Mouse (Mus musculus) lung, embryonic 15.5 days (tissue): ENCODE measurements around the gene 2510009E07Rik. TPM values are rescaled to one million over a fixed set of nuclear protein-coding genes. Genes with fewer than 3 reads are reported as not detected.

Experiments
- ATAC-seq: fragments of 200-750 bp; cut with Nextera tagmentation; 2 replicates; pipeline ENCODE4 v1.8.0; 2017; ENCODE audit warnings: moderate number of reproducible peaks, borderline replicate concordance; ENCODE audit not compliant: low FRiP score, low TSS enrichment; ENCODE audit errors: extremely low read depth
- H3K27ac ChIP-seq: fragments of 300-500 bp; sonication (generic); 2 replicates; pipeline ENCODE4 v1.5.1; 2015; ENCODE audit warnings: moderate library complexity, mild to moderate bottlenecking, inconsistent platforms
- H3K27me3 ChIP-seq: fragments of 300-500 bp; sonication (generic); 2 replicates; pipeline ENCODE4 v1.6.1; 2015; ENCODE audit warnings: inconsistent platforms
- H3K36me3 ChIP-seq: fragments of 300-500 bp; sonication (generic); 2 replicates; pipeline ENCODE4 v1.6.1; 2015; ENCODE audit warnings: inconsistent platforms
- H3K4me1 ChIP-seq: fragments of 300-500 bp; sonication (generic); 2 replicates; pipeline ENCODE4 v1.6.1; 2015; ENCODE audit warnings: inconsistent platforms
- H3K4me2 ChIP-seq: fragments of 300-500 bp; sonication (generic); 2 replicates; pipeline ENCODE4 v1.6.1; 2015; ENCODE audit warnings: inconsistent platforms, mild to moderate bottlenecking, moderate library complexity
- H3K4me3 ChIP-seq: fragments of 300-500 bp; sonication (generic); 2 replicates; pipeline ENCODE4 v1.5.1; 2015; ENCODE audit warnings: mild to moderate bottlenecking, inconsistent platforms
- H3K9ac ChIP-seq: fragments of 300-500 bp; sonication (generic); 2 replicates; pipeline ENCODE4 v1.6.1; 2015; ENCODE audit warnings: inconsistent platforms
- H3K9me3 ChIP-seq: fragments of 300-500 bp; sonication (generic); 2 replicates; pipeline ENCODE4 v1.6.1; 2016; ENCODE audit warnings: inconsistent platforms
- WGBS: fragments of 180-500 bp; shearing (Covaris S2); methylation state at CpG from one replicate; pipeline ENCODE4 v1.1.7; 2015; 5-methylcytosine and 5-hydroxymethylcytosine counted together
- polyA plus RNA-seq: library from polyadenylated mRNA; unstranded; fragments of >200 nt; fragmentation: Nextera tagmentation; extraction: Ambion mirVana; gene quantifications from 2 replicates; pipeline ENCODE4 v1.2.1, GENCODE M21; 2015

The 2510009E07Rik gene
- polyA plus RNA-seq, 1 experiment from 2014 or later, result 23.6 TPM

DNA sequence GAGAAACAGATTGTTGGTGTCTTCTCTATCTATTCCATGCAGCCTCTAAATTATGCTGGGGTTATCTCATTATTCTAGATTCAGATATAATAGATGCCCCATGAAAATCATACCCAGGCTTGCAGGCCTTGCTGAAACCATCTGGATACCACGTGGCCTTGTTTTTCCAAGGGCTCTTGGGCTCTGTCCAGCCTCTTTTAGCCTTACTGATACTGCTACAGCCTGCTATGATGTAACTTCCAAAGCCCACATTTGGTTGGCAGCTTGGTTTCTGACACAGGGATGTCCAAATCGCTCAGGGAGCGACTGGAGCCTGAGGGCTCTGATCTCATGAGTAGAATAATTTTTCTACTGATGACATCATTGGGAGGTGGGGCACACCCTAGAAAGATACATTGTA is 48.5 kb downstream of the 2510009E07Rik start:
- H3K9me3 ChIP-seq, result no peaks in the 10 kb centered on the region
- H3K4me2 ChIP-seq, result no peak overlapping the region
- peaks cover 34% of the 10 kb centered on the region for H3K4me1 ChIP-seq
- WGBS, result 74% methylated on average over 3 of the region's 3 CpGs
- no peak for ATAC-seq
- H3K27me3 ChIP-seq, result no peaks in the 10 kb centered on the region
- 0 out of 2 replicates have a peak, but pooled peaks cover 2% of the 10 kb centered on the region for H3K36me3 ChIP-seq
- H3K27ac ChIP-seq, result no peak overlapping the region
- H3K4me3 ChIP-seq, result no peak overlapping the region
- H3K9ac ChIP-seq, result no peak overlapping the region

DNA sequence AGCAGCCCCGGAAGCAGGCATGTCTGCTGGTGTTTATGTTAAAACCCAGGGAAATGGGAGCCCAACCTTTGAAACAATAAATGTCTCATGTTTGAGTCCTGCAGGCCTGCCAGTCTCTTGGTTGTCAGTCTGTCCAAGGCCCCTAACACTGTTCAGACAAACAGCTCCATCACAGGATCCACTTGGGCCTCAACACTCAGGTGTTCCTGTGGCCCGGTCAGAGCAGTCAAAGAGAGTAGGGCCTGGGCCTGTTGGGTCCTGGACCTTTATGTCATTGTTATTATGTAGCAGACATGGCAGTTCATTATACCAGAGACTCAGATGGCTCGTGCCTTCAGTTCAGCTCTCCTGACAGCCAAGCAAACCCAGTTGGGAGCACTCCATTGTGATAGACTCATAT is 49.9 kb downstream of the 2510009E07Rik start:
- Histone ChIP-seq H3K27me3 (no peaks in the 10 kb centered on the region), H3K27ac (peak overlapping the region; percentile 81), H3K4me1 (peaks cover 34% of the 10 kb centered on the region), H3K4me2 (no peak overlapping the region), H3K9ac (no peak overlapping the region), H3K4me3 (no peak overlapping the region), H3K36me3 (0 out of 2 replicates have a peak, but pooled peaks cover 2% of the 10 kb centered on the region), H3K9me3 (no peaks in the 10 kb centered on the region)
- no peak for ATAC-seq
- 55% methylated on average over 3 of the region's 3 CpGs for WGBS

DNA sequence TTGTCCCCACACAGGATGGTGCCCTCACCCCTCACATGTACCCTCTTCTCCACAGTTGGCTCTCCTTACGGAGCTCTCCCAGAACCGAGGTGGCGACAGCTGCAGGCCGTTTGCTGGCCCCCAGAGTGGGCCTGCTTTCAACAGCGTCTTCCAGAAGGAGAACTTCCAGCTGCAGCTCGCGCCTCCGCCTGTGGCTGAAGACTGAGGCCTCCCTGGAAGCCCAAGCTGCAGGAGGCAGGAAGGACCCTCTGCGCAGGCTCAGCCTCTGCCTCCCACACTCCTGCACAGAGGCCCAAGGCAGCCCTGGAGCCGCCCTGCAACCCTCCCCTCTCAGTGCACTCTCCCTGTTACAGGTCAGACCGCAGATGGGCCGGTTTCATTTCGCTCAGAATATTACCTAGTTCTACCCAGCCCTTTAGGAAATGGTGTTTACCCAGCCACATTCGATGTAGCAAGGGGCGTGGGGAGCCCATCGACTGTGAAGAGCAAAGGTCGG is 50.4 kb downstream of the 2510009E07Rik start:
- Histone ChIP-seq H3K36me3 (0 out of 2 replicates have a peak, but pooled peaks cover 2% of the 10 kb centered on the region), H3K4me3 (no peak overlapping the region), H3K9ac (no peak overlapping the region), H3K4me1 (peaks cover 34% of the 10 kb centered on the region), H3K27me3 (no peaks in the 10 kb centered on the region), H3K9me3 (no peaks in the 10 kb centered on the region), H3K4me2 (peak overlapping the region; percentile 21; the same call in 1 of the 2 replicates), H3K27ac (peak overlapping the region; percentile 81)
- 33% methylated on average over 17 of the region's 17 CpGs for WGBS
- peak; percentile 76; the same call in 1 of the 2 replicates for ATAC-seq

DNA sequence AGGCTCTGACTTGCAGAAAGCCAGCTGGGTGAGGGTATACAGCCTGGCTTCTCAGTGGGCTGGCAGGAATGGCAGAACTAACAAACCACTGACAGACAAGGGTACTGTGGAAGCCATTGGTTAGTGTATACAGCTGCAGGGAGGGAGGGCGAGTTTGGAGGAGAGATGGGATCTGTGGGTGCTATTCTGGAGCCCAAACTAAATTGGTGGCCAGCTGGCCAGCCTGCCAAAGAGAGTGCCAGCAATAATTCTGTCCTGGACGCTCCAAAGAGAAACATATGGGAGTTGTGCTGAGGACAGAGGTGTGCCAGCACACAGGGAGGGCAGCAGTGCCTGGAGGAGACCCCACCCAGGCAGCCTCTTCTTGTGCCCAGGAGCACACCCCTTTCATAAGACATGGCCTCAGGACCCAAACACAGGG is 50.8 kb downstream of the 2510009E07Rik start:
- H3K4me2 ChIP-seq, result peak overlapping the region; percentile 21; the same call in 1 of the 2 replicates

DNA sequence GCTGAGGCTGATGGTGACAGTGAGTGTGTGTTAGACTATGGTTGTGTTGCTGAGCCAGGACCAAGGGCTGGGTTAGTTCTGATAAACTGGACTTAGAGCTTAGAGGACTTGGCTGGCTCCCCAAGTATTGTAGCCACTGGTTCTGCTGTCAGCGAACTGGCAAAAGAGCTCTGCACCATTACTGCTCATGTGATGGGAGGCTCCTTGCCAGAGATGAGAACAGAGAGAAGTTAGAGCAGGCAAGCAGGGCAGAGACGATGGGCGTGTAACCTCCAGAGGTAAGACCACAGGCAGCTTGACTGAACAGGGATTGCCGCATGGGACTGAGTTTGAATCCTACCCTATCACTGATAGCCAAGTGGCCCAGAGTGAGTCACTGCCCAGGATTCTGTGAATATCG is 51.6 kb downstream of the 2510009E07Rik start:
- no peak overlapping the region for H3K4me2 ChIP-seq
- 89% methylated on average over 5 of the region's 5 CpGs for WGBS
- no peaks in the 10 kb centered on the region for H3K27me3 ChIP-seq
- H3K4me1 ChIP-seq, result peaks cover 35% of the 10 kb centered on the region
- no peak overlapping the region for H3K9ac ChIP-seq
- H3K9me3 ChIP-seq, result no peaks in the 10 kb centered on the region
- H3K36me3 ChIP-seq, result 0 out of 2 replicates have a peak, but pooled peaks cover under 1% of the 10 kb centered on the region
- ATAC-seq, result no peak
- H3K27ac ChIP-seq, result 0 out of 2 replicates have a peak overlapping the region, but pooled peaks have one; percentile 81
- H3K4me3 ChIP-seq, result no peak overlapping the region

More for the DNA sequence above, 50.8 kb downstream of the 2510009E07Rik start:
- H3K4me1 ChIP-seq, result peaks cover 34% of the 10 kb centered on the region
- peak; percentile 9; the same call in 1 of the 2 replicates for ATAC-seq
- no peak overlapping the region for H3K4me3 ChIP-seq
- 74% methylated on average over 2 of the region's 2 CpGs for whole genome bisulfite sequencing
- H3K36me3 ChIP-seq, result 0 out of 2 replicates have a peak, but pooled peaks cover 2% of the 10 kb centered on the region
- no peaks in the 10 kb centered on the region for H3K27me3 ChIP-seq
- H3K9ac ChIP-seq, result no peak overlapping the region
- H3K27ac ChIP-seq, result peak overlapping the region; percentile 81
- H3K9me3 ChIP-seq, result no peaks in the 10 kb centered on the region

DNA sequence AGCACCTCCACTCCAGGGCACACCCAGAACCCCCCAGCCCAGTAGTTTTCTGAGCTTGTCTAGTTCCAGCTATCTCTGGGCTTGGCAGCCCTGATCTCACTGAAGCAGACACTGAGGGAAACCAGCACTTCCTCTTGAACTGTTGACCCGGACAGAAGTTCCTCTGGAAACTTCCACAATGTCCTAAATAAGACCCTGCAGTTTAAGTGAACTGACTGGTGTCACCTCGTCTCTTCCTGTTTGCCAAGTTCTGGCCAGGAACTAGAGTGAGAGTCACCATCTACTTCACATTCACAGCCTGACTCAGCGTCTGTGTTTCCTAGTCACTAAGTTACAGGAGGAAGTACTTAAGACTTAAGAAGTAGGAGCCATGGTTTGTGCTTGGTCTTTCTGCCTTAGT is 52.5 kb downstream of the 2510009E07Rik start:
- Histone ChIP-seq H3K9ac (no peak overlapping the region), H3K27ac (peak overlapping the region; percentile 73), H3K4me1 (peaks cover 43% of the 10 kb centered on the region), H3K27me3 (no peaks in the 10 kb centered on the region), H3K9me3 (no peaks in the 10 kb centered on the region), H3K36me3 (no peaks in the 10 kb centered on the region), H3K4me2 (no peak overlapping the region), H3K4me3 (no peak overlapping the region)
- 57% methylated on average over 3 of the region's 3 CpGs for WGBS
- ATAC-seq, result no peak

DNA sequence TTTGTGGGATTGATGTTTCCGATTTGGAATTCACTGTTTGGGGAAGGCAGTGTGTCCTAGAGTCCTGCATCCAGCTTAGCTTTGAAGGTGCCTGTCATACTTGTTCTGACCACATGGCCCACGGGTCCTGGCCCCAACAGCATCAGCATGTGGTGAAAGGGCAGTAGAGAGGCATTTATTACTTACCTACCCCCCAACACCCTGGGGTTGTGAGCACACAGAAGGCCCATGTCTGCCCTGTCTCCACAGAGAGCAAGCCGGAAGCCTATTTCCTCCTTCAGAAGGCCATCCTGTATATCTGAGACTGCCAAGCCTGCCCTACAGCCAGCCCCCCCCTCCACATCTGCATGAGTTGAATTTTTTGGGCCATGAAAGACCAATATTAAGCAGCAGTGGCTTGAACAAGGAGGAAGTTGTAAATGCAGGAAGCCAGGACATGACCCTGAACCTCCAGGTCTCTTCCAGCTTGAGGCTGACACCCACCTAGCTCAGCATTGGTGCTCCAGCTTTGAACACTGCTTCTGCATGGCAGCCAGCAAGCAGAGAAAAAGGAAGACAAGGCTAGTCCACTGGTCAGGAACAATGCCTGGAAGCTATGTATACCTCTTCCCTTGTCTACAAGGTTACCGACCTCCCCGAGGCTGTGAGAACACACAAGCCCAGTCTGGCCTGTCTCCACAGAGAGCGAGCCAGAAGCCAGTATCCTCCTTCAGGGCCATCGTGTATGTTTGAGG is 53.5 kb downstream of the 2510009E07Rik start:
- H3K4me1 ChIP-seq, result peaks cover 43% of the 10 kb centered on the region
- H3K9ac ChIP-seq, result no peak overlapping the region
- no peak; the same call in 1 of the 2 replicates for ATAC-seq
- H3K4me3 ChIP-seq, result no peak overlapping the region
- H3K4me2 ChIP-seq, result no peak overlapping the region
- H3K27me3 ChIP-seq, result no peaks in the 10 kb centered on the region
- WGBS, result 60% methylated on average over 7 of the region's 7 CpGs
- no peaks in the 10 kb centered on the region for H3K9me3 ChIP-seq
- no peaks in the 10 kb centered on the region for H3K36me3 ChIP-seq
- peak overlapping the region; percentile 73 for H3K27ac ChIP-seq

DNA sequence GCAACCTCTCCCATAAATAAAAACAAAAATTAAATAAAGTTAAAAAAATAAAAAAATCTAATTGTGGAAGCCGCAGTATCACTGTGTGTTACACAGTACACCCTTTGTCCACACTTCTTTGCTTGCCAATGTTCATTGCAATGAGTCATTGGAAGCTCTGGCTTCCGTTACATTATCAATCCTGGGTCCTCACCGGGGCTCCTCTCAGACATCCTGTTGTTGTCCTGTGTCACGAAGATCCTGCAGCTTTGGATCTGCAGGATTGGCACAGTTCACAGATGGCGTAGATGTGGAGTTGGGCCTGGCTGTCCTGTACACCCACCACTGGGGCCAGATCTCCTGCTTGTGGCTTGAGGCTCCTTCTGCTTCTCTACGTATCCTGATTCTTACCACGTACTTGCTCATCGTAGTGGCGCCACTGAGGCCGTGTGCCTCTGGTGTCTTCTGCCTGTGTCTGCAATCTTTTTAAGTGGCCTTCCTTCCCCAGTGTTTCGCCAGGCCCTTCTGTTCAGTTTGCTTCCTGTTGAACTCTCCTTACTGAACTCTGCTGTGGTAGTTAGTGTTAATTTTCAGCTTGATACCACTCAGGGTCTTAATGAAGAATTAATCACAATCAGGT is 57.2 kb downstream of the 2510009E07Rik start:
- Histone ChIP-seq H3K4me1 (peaks cover 17% of the 10 kb centered on the region), H3K4me3 (no peak overlapping the region), H3K4me2 (no peak overlapping the region), H3K9me3 (no peaks in the 10 kb centered on the region), H3K27ac (peak overlapping the region; percentile 58), H3K27me3 (no peaks in the 10 kb centered on the region), H3K9ac (no peak overlapping the region), H3K36me3 (no peaks in the 10 kb centered on the region)
- ATAC-seq, result no peak
- 72% methylated on average over 11 of the region's 11 CpGs for WGBS

DNA sequence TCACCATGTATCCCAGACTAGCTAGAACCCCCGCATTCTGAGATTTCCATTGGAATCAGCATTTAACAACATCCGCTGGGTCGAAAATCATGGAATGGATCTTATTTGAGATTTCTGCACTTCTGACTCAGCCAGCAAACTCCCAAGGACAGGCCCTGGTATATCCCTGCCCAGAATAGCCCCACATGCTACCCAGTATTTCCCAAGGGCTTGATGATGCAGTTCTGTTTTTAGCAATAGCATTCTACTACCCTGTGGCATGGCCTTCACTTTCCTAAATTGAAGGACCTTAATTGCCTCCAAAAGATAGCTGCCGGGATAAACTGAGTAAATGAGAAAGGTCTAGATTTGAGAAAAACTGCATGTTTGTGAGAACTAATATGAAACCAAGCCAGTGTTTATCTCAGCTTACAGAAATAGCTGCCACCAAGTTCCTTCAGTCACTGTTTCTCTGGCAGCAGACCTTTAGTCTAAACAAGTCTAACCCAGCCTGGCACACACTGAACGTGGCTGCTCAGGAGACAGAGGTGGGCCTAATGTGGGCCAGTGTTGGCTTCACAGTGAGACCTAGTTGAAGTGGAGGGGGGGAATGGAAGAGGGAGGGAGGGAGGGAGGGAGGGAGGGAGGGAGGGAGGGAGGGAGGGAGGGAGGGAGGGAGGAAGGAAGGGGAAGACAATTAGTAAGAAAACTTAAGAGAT is 58.2 kb downstream of the 2510009E07Rik start:
- Histone ChIP-seq H3K27ac (peak overlapping the region; percentile 58), H3K27me3 (no peaks in the 10 kb centered on the region), H3K9ac (no peak overlapping the region), H3K4me2 (no peak overlapping the region), H3K9me3 (no peaks in the 10 kb centered on the region), H3K36me3 (no peaks in the 10 kb centered on the region), H3K4me3 (no peak overlapping the region), H3K4me1 (peaks cover 10% of the 10 kb centered on the region; the same call in 1 of the 2 replicates)
- no peak for ATAC-seq
- 72% methylated on average over 5 of the region's 5 CpGs for WGBS

DNA sequence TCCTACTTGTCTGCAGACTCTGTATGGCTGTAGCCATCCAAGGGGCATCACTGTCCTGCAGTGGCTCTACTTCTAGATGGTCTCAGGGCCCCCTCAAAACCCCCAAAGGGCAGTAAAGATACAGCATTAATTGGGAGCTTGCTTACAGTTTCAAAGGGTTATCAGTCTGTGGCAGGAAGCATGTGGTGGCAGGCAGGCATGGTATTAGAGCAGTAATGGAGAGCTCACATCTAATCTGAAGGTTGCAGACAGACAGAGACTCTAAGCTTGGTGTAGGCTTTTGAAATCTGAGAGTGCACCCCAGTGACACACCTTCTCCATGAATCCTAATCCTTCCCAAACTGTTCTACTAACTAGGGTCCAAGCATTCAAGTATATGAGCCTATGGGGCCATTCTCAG is 60.0 kb downstream of the 2510009E07Rik start:
- peaks cover 9% of the 10 kb centered on the region; the same call in 1 of the 2 replicates for H3K4me1 ChIP-seq
- no peaks in the 10 kb centered on the region for H3K36me3 ChIP-seq
- H3K9ac ChIP-seq, result no peak overlapping the region
- ATAC-seq, result no peak
- no peak overlapping the region for H3K27ac ChIP-seq
- no peak overlapping the region for H3K4me2 ChIP-seq
- H3K27me3 ChIP-seq, result no peaks in the 10 kb centered on the region
- no peak overlapping the region for H3K4me3 ChIP-seq
- no peaks in the 10 kb centered on the region for H3K9me3 ChIP-seq

DNA sequence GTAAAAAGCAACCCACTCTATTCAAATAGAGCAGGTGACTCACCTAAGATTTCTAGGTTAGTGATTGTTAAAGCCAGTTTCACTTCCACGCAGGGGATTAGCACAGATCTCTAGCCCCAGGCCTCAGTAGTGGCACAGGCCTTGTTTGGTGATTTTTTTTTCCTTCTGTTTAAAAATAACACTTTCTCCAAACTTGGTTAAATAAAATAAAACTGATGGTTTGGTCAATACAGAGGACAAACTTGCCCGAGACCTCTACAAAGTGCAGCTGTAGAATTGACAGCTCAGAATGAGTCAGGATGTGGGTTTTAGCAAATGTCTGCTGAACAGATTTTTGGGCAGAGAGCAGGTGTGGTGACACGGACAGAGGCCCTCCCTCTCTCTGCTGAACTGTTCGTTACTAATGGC is 62.6 kb downstream of the 2510009E07Rik start:
- no peak overlapping the region for H3K9ac ChIP-seq
- ATAC-seq, result no peak
- 63% methylated on average over 4 of the region's 4 CpGs for WGBS

More for the DNA sequence above, 62.6 kb downstream of the 2510009E07Rik start:
- no peak overlapping the region for H3K4me2 ChIP-seq
- H3K27me3 ChIP-seq, result no peaks in the 10 kb centered on the region
- no peak overlapping the region for H3K27ac ChIP-seq
- no peaks in the 10 kb centered on the region for H3K4me1 ChIP-seq
- H3K36me3 ChIP-seq, result no peaks in the 10 kb centered on the region
- no peak overlapping the region for H3K4me3 ChIP-seq
- H3K9me3 ChIP-seq, result no peaks in the 10 kb centered on the region
